Mouse (Mus musculus): Measurements from ENCODE around the gene Mars2. TPM values are rescaled to one million over a fixed set of nuclear protein-coding genes. Genes with fewer than 3 reads are reported as not detected.

Mars2 gene
- 1 to 10 TPM; 5.4 to 6.6 TPM for total RNA-seq (2021)
- polyA plus RNA-seq (2012; rRNA removed), result 4.2 and 4.5 TPM in 2 replicates
- long read RNA-seq, full-length matches to known transcripts, result 7 of 7 reads
- long read RNA-seq, partial matches to known transcripts, result 0 of 7 reads
- long read RNA-seq, other reads (novel, unspliced or antisense), result 0 of 7 reads

- DNase-seq, result peak; percentile 97
These were observed at the start of gene Mars2 for GRCm38 (mm10) chr1:55236890-55237642. Gene Mars2, plus strand, starts transcription at chr1:55237177.

DNA sequence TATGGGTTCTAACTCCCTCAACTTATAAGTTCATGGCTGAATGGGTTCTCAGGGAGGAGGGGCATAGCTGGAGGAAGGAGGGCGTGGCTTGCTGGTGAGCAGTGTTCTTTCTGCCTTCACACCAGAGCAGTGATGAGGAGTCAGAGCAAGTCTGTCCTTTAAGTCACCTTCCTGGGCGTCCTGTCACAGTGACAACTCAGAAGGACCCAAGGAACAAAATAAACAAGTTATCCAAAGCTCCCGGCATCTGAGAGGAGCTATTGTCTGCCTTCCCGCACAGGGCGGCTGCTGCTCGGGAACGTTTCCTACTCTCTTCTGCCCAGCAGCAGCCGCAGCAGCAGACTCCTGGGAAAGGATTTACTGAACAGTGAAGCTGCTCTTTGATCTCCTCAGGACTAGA lies 45.0 kb upstream of the Mars2 start:
- DNase-seq, result no peak

GRCm38 (mm10) chr1:55192824-55193223 lies 44.2 kb upstream of the Mars2 start:
- peak; percentile 30 for DNase-seq

DNA sequence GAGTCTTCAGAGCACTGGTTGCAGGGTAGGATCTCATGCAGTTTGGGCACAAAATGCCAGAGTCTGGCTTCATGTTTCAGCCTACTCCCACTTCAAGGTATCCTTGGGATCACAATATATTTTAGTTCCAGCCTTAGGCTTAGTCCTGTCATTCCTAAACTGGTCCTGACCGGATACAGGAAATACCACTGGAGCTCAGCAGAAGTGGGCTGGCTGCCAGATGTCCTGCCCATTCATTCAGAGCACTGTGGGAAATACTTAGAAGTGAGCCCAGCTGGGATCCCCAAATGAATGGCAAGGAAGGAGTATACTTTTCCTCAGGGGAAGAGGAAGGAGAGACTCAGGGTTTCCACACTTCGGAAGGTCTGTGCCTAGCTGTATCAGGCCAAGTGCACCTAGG lies 43.7 kb upstream of the Mars2 start:
- peak; percentile 63 for DNase-seq

GRCm38 (mm10) chr1:55194064-55194915 lies 42.7 kb upstream of the Mars2 start:
- peak; percentile 75 for DNase-seq

DNA sequence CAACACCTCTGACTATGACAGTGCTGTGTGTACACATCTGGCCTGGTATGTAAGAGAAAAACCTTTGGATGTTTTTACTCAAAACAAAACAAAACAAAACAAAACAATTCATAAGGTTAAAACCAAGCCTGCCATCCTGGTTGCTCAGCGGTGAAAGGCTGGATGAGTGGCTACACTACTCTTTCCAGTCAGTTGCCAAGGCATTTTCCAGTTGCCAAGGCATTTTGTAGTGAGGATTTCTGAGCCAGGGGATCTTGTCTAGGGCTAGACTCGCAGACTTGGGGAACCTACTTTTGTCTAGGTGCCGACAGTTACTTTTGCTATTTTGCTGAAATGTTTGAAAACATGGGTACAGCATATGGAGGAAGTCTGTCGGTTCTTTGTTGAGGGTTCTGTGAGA lies 42.0 kb upstream of the Mars2 start:
- DNase-seq, result no peak

GRCm38 (mm10) chr1:55196327-55197003 lies 40.5 kb upstream of the Mars2 start:
- peak; percentile 36 for DNase-seq

DNA sequence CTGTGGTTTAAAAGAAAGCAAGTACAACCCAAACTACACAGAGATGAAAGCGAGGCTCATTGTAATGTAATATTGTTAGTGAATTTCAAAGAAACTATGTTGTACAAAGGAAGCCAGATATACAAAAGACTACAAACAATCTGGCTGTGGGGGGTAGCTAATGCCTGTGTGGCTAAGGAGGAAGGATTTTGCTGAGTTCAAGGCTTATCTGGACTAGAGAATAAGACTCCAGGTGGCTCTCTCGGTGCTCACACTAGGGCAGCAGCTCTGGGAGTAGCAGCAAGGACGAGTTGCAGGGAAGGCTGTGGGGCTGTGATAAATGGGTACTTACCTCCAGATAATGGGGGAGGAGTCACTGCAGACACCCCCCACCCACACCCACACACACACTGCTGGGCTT lies 38.3 kb upstream of the Mars2 start:
- DNase-seq, result no peak

DNA sequence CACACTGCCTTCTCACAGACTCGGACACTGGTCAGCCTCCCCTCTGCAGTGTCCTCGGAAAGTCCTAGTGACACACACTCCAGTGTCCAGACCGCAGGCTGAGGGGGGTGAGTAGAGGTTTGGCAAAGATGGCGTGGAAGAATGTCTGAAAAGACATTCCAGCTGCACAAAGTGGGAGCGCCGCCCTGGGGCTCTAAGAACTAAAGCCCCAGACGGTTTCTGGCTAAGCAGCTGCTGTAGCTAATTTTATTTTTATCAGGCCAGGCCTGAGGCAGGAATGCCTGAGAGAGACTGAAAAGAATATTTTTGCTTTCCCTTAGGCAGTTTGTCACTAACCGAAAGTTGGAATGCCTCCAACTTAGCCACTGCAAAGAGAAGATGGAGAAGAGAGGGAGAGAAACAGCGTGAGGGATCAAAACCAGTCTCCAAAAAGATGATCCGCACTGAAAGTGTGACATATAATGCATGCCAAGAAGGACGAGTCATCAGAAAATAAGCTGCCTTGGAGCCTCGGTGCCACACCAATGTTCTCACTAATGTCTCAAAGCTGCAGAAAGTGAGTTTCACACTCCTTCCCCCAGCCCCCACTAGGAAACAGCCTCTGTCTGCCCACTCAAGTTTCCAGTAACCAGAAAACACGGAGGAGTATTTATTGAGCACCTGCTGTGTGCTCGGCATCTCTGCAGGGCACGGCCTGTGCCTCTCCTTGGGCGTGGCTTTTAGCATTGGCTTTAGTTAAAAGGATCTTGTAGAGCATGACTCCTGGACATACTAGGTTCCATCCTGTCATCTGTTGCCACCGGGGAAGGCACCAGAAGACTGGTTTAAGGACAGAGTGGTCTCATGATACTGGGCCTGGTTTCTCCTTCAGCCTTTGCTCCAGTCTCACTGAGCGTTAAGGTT lies 34.9 kb upstream of the Mars2 start:
- peak; percentile 83 for DNase-seq

DNA sequence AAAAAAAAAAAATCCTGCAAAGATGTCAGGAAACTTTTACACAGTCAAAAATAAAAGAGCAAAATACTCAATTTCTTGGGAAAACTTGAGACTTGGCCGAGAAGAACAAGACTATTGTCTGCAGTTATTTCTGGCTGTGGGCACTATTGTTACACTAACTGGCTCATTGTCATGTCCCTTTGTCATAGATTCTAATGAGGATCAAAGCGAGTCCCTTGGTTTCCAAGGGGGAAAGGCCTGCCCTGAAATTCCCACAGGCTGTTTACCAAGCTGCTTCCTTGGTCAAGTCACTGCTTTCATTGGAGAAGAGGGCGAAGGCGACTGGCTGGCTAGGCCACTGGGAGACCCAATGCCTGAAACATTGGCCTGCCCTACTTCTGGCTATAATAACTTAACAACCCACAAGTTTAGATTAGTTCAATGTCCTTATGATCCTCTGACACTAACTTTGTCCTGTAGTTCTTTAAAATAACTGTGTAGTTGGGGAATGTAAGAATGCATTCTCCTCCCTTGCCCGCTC lies 31.1 kb upstream of the Mars2 start:
- no peak for DNase-seq

GRCm38 (mm10) chr1:55207561-55207960 lies 29.4 kb upstream of the Mars2 start:
- DNase-seq, result peak; percentile 74

- DNase-seq, result no peak
These were observed 28.4 kb upstream of the Mars2 start for GRCm38 (mm10) chr1:55208500-55209140.

GRCm38 (mm10) chr1:55210202-55210965 lies 26.6 kb upstream of the Mars2 start:
- peak; percentile 37 for DNase-seq

- peak; percentile 63 for DNase-seq
These were observed 25.9 kb upstream of the Mars2 start for GRCm38 (mm10) chr1:55211081-55211480.

DNA sequence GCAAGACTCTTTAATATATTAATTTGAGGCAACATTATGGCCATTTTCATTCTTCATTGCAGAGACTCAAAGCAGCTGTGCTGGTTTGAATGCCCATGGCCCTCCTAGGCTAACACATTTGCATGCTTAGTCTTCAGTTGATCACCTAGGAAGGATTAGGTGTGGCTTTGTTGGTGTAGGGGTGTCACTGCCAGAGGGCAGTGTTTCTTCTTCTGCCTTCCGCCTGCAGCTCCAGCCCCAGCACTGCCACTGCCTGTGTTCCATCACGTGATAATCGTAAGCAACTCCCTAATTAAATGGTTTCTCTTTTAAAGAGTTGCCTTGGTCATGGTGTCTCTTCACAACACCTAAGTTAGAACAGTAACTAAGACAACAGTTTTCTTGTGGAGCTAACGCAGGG lies 24.2 kb upstream of the Mars2 start:
- no peak for DNase-seq

GRCm38 (mm10) chr1:55213475-55213874 lies 23.5 kb upstream of the Mars2 start:
- no peak for DNase-seq

GRCm38 (mm10) chr1:55213936-55214335 lies 23.0 kb upstream of the Mars2 start:
- DNase-seq, result no peak

DNA sequence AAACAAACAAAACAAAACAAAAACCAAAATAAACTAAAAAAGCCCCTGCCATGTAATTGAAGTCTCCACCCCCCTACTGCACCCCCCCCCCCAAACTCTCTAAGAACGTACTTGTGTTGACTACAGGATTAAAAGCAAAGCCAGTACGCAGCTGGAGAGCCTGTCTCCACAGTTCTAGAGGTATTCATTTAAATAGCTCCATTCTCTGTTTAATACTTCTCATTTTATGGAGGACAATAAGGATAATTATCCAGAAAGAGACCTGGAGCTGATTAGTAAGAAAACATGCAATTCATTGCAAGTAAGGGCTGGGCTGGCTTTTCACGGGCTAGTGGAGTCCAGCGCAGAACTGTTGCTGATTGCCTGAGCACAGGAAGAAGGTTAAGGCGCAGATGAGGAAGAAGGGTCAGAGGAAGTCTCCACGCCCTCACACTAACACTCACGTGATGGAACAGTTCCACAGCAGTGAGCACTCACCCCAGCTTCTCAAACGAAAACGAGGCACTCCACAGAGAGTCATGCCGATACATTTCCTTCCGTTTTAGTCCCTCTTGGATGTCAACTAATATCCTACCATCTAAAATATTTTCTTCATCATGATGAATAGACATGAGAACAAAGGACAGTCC lies 21.7 kb upstream of the Mars2 start:
- no peak for DNase-seq

DNA sequence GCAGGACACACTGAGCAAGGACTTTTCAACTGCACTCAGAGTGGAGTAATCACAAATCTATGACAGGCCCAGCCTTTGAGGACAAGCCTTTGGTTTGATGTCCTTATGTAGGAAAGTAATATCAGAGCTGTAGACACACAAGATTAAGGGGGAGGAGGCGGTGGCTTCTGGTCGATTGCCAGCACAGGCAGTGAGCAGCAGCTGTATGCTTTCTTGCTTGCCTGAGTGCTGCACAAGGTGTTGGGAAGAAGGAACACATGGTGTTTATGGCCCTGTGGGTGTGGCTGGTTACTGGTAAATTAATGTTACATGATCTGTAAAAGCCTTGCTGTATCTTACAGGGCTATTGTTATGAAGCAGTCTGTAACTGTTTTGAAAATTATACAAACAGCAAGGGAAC lies 19.8 kb upstream of the Mars2 start:
- DNase-seq, result peak; percentile 69

All from adrenal gland, adult 2 months (tissue).